Mouse (Mus musculus): Measurements from ENCODE around the gene Maml2.
A peak's percentile ranks its signal among the peaks of the same experiment; 100 is the strongest.

The Maml2 gene

GRCm38 (mm10) chr9:13581184-13581583 lies 283.4 kb downstream of the Maml2 start:
- no peak for DNase-seq

GRCm38 (mm10) chr9:13583952-13584351 lies 286.2 kb downstream of the Maml2 start:
- DNase-seq: peak; percentile 27

GRCm38 (mm10) chr9:13584435-13584834 lies 286.7 kb downstream of the Maml2 start:
- DNase-seq: no peak

- no peak for DNase-seq
These were observed 289.6 kb downstream of the Maml2 start for GRCm38 (mm10) chr9:13587085-13587933.

GRCm38 (mm10) chr9:13588786-13589185 lies 291.0 kb downstream of the Maml2 start:
- no peak for DNase-seq

GRCm38 (mm10) chr9:13592701-13593100 lies 294.9 kb downstream of the Maml2 start:
- no peak for DNase-seq

GRCm38 (mm10) chr9:13597736-13598135 lies 300.0 kb downstream of the Maml2 start:
- DNase-seq: no peak

- no peak for DNase-seq
These were observed 301.0 kb downstream of the Maml2 start for GRCm38 (mm10) chr9:13598596-13599333.

GRCm38 (mm10) chr9:13599334-13599614 lies 301.5 kb downstream of the Maml2 start:
- DNase-seq: no peak

- no peak for DNase-seq
These were observed 302.0 kb downstream of the Maml2 start for GRCm38 (mm10) chr9:13599800-13600199.

GRCm38 (mm10) chr9:13601729-13602128 lies 304.0 kb downstream of the Maml2 start:
- no peak for DNase-seq

- DNase-seq: no peak
These were observed 305.9 kb downstream of the Maml2 start for GRCm38 (mm10) chr9:13603533-13604143.

GRCm38 (mm10) chr9:13607609-13608185 lies 309.9 kb downstream of the Maml2 start:
- DNase-seq: no peak

- no peak for DNase-seq
These were observed 310.8 kb downstream of the Maml2 start for GRCm38 (mm10) chr9:13608532-13609071.

GRCm38 (mm10) chr9:13611561-13611960 lies 313.8 kb downstream of the Maml2 start:
- DNase-seq: no peak

- DNase-seq: no peak
These were observed 314.6 kb downstream of the Maml2 start for GRCm38 (mm10) chr9:13612371-13612770.

GRCm38 (mm10) chr9:13613325-13614268 lies 315.8 kb downstream of the Maml2 start:
- peak; percentile 54 for DNase-seq

- DNase-seq: peak; percentile 12
These were observed 318.7 kb downstream of the Maml2 start for GRCm38 (mm10) chr9:13616383-13617009.

- no peak for DNase-seq
These were observed 323.0 kb downstream of the Maml2 start for GRCm38 (mm10) chr9:13620794-13621193.

- DNase-seq: no peak
These were observed 324.2 kb downstream of the Maml2 start for GRCm38 (mm10) chr9:13621941-13622340.

- no peak for DNase-seq
These were observed 324.7 kb downstream of the Maml2 start for GRCm38 (mm10) chr9:13622426-13622825.
